Mouse (Mus musculus): Measurements from ENCODE around the gene Lrrc75a. TPM values are rescaled to one million over a fixed set of nuclear protein-coding genes. Genes with fewer than 3 reads are reported as not detected.
A peak's percentile ranks its signal among the peaks of the same experiment; 100 is the strongest.

Gene Lrrc75a
- polyA plus RNA-seq, 1 experiment from 2014 or later, result 11.3 TPM

GRCm38 (mm10) chr11:62643681-62644363 is 4.5 kb downstream of the Lrrc75a start:
- H3K27ac ChIP-seq (replicated peaks), result peak overlapping the region; percentile 38
- no peak overlapping the region for H3K4me2 ChIP-seq (replicated peaks)
- WGBS, result 79% methylated on average over 10 of the region's 10 CpGs
- peaks cover 54% of the 10 kb centered on the region for H3K4me1 ChIP-seq
- H3K27me3 ChIP-seq, result no peaks in the 10 kb centered on the region
- H3K9me3 ChIP-seq, result no peaks in the 10 kb centered on the region
- H3K36me3 ChIP-seq, result no peaks in the 10 kb centered on the region
- no peak overlapping the region for H3K4me3 ChIP-seq
- no peak overlapping the region for H3K9ac ChIP-seq (replicated peaks)
- no peak for ATAC-seq (replicated peaks)

GRCm38 (mm10) chr11:62643011-62643631 is 5.2 kb downstream of the Lrrc75a start:
- peak overlapping the region; percentile 38 for H3K27ac ChIP-seq (replicated peaks)
- WGBS, result 45% methylated on average over 8 of the region's 8 CpGs
- no peaks in the 10 kb centered on the region for H3K36me3 ChIP-seq
- ATAC-seq (replicated peaks), result no peak
- peaks cover 53% of the 10 kb centered on the region for H3K4me1 ChIP-seq
- H3K9me3 ChIP-seq, result no peaks in the 10 kb centered on the region
- H3K9ac ChIP-seq (replicated peaks), result no peak overlapping the region
- no peak overlapping the region for H3K4me3 ChIP-seq
- H3K4me2 ChIP-seq (replicated peaks), result no peak overlapping the region
- no peaks in the 10 kb centered on the region for H3K27me3 ChIP-seq

GRCm38 (mm10) chr11:62642023-62642844 is 6.1 kb downstream of the Lrrc75a start:
- Histone ChIP-seq H3K9me3 (no peaks in the 10 kb centered on the region), H3K27ac (replicated peaks) (no peak overlapping the region), H3K4me3 (no peak overlapping the region), H3K9ac (replicated peaks) (no peak overlapping the region), H3K36me3 (no peaks in the 10 kb centered on the region), H3K4me2 (replicated peaks) (no peak overlapping the region), H3K4me1 (peaks cover 46% of the 10 kb centered on the region), H3K27me3 (no peaks in the 10 kb centered on the region)
- WGBS, result 40% methylated on average over 11 of the region's 11 CpGs
- no peak for ATAC-seq (replicated peaks)

GRCm38 (mm10) chr11:62640378-62640777 is 7.9 kb downstream of the Lrrc75a start:
- no peaks in the 10 kb centered on the region for H3K27me3 ChIP-seq
- no peaks in the 10 kb centered on the region for H3K9me3 ChIP-seq
- WGBS, result 56% methylated on average over 3 of the region's 3 CpGs
- peaks cover 38% of the 10 kb centered on the region for H3K4me1 ChIP-seq
- no peak overlapping the region for H3K4me3 ChIP-seq
- no peak overlapping the region for H3K4me2 ChIP-seq (replicated peaks)
- no peak overlapping the region for H3K27ac ChIP-seq (replicated peaks)
- no peaks in the 10 kb centered on the region for H3K36me3 ChIP-seq
- H3K9ac ChIP-seq (replicated peaks), result no peak overlapping the region
- ATAC-seq (replicated peaks), result no peak

- Histone ChIP-seq H3K9me3 (no peaks in the 10 kb centered on the region), H3K4me2 (replicated peaks) (no peak overlapping the region), H3K27me3 (no peaks in the 10 kb centered on the region), H3K36me3 (no peaks in the 10 kb centered on the region), H3K9ac (replicated peaks) (no peak overlapping the region), H3K27ac (replicated peaks) (no peak overlapping the region), H3K4me1 (peaks cover 28% of the 10 kb centered on the region), H3K4me3 (no peak overlapping the region)
- no peak for ATAC-seq (replicated peaks)
- 95% methylated on average over 4 of the region's 4 CpGs for whole genome bisulfite sequencing
Observed at GRCm38 (mm10) chr11:62638402-62638801, 9.9 kb downstream of the Lrrc75a start.

- no peaks in the 10 kb centered on the region for H3K9me3 ChIP-seq
- peaks cover 22% of the 10 kb centered on the region for H3K4me1 ChIP-seq
- ATAC-seq (replicated peaks), result no peak
- no peaks in the 10 kb centered on the region for H3K27me3 ChIP-seq
- H3K27ac ChIP-seq (replicated peaks), result no peak overlapping the region
- no peak overlapping the region for H3K9ac ChIP-seq (replicated peaks)
- H3K4me3 ChIP-seq, result no peak overlapping the region
- no peak overlapping the region for H3K4me2 ChIP-seq (replicated peaks)
- 84% methylated on average over 6 of the region's 6 CpGs for WGBS
- no peaks in the 10 kb centered on the region for H3K36me3 ChIP-seq
Observed at GRCm38 (mm10) chr11:62637806-62638205, 10.5 kb downstream of the Lrrc75a start.

- Histone ChIP-seq H3K27ac (replicated peaks) (no peak overlapping the region), H3K4me3 (no peak overlapping the region), H3K36me3 (no peaks in the 10 kb centered on the region), H3K9me3 (no peaks in the 10 kb centered on the region), H3K4me1 (peaks cover 18% of the 10 kb centered on the region), H3K9ac (replicated peaks) (no peak overlapping the region), H3K4me2 (replicated peaks) (no peak overlapping the region), H3K27me3 (no peaks in the 10 kb centered on the region)
- 77% methylated on average over 5 of the region's 5 CpGs for WGBS
- ATAC-seq (replicated peaks), result no peak
Observed at GRCm38 (mm10) chr11:62637401-62637800, 10.9 kb downstream of the Lrrc75a start.

GRCm38 (mm10) chr11:62636840-62637221 is 11.5 kb downstream of the Lrrc75a start:
- H3K4me3 ChIP-seq, result no peak overlapping the region
- WGBS, result 85% methylated on average over 3 of the region's 3 CpGs

GRCm38 (mm10) chr11:62636105-62636839 is 12.1 kb downstream of the Lrrc75a start:
- peaks cover 12% of the 10 kb centered on the region; the same call in 1 of the 2 replicates for H3K4me1 ChIP-seq
- H3K9ac ChIP-seq (replicated peaks), result no peak overlapping the region
- no peak overlapping the region for H3K4me3 ChIP-seq
- no peaks in the 10 kb centered on the region for H3K36me3 ChIP-seq
- H3K27me3 ChIP-seq, result no peaks in the 10 kb centered on the region
- no peak overlapping the region for H3K4me2 ChIP-seq (replicated peaks)
- no peak for ATAC-seq (replicated peaks)
- H3K27ac ChIP-seq (replicated peaks), result no peak overlapping the region
- WGBS, result 63% methylated on average over 11 of the region's 11 CpGs
- no peaks in the 10 kb centered on the region for H3K9me3 ChIP-seq

More at GRCm38 (mm10) chr11:62636840-62637221, 11.5 kb downstream of the Lrrc75a start:
- Histone ChIP-seq H3K9me3 (no peaks in the 10 kb centered on the region), H3K9ac (replicated peaks) (no peak overlapping the region), H3K36me3 (no peaks in the 10 kb centered on the region), H3K4me1 (peaks cover 13% of the 10 kb centered on the region; the same call in 1 of the 2 replicates), H3K27me3 (no peaks in the 10 kb centered on the region), H3K27ac (replicated peaks) (no peak overlapping the region), H3K4me2 (replicated peaks) (no peak overlapping the region)
- no peak for ATAC-seq (replicated peaks)

GRCm38 (mm10) chr11:62635406-62635805 is 12.9 kb downstream of the Lrrc75a start:
- no peak overlapping the region for H3K27ac ChIP-seq (replicated peaks)
- 71% methylated on average over 3 of the region's 3 CpGs for WGBS
- no peaks in the 10 kb centered on the region for H3K9me3 ChIP-seq
- no peak for ATAC-seq (replicated peaks)
- no peaks in the 10 kb centered on the region for H3K36me3 ChIP-seq
- H3K27me3 ChIP-seq, result no peaks in the 10 kb centered on the region
- no peak overlapping the region for H3K9ac ChIP-seq (replicated peaks)
- H3K4me2 ChIP-seq (replicated peaks), result no peak overlapping the region
- no peak overlapping the region for H3K4me3 ChIP-seq
- H3K4me1 ChIP-seq, result peaks cover 21% of the 10 kb centered on the region

GRCm38 (mm10) chr11:62631138-62631537 is 17.2 kb downstream of the Lrrc75a start:
- Histone ChIP-seq H3K27ac (replicated peaks) (no peak overlapping the region), H3K4me1 (peaks cover 33% of the 10 kb centered on the region), H3K4me2 (replicated peaks) (no peak overlapping the region), H3K9ac (replicated peaks) (no peak overlapping the region), H3K27me3 (no peaks in the 10 kb centered on the region), H3K36me3 (no peaks in the 10 kb centered on the region), H3K4me3 (no peak overlapping the region), H3K9me3 (no peaks in the 10 kb centered on the region)
- ATAC-seq (replicated peaks), result 0 out of 2 replicates have a peak, but pooled peaks have one; percentile 26
- WGBS, result 22% methylated on average over 4 of the region's 4 CpGs
